Comparison of ENCODE assay signal across 16 mouse cellular contexts in the genomic region with DNA sequence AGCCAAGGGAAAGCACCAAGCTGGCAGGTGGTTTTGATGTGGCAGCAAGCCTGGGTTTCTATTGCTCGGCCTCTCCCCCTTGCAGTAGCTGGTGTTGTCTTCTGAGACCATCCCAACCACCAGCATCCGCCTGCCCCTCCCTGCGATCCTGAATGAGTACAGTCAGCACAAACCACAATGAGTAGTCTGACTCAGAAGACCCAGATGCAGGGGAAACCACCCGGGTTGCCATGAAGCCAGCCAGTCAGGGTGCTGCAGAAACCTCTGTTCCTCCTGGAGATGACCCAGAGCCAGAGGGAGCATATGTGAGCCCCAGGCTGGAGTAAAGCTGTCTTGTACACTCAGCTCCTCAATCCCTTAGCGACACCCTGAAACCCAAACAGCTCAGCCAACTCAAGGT. TPM values are rescaled to one million over a fixed set of nuclear protein-coding genes. Genes with fewer than 3 reads are reported as not detected.
DNase-seq lines count a peak whose midpoint lies in the region; ATAC-seq and TF ChIP-seq lines count a peak whose summit lies in the region.
"Had no signal": no experiment of that assay in that cellular context is flagged by ENCODE, and none has a peak within 500 bp of the region (broad histone marks: within the 10 kb centered on the region; RNA-seq: fewer than 3 reads in every experiment).

No protein-coding gene starts in this region.

- no peak overlapping the region for H3K4me2 ChIP-seq in intestine, embryonic 14.5 days (ENCODE audit: low read length)
- H3K4me2 ChIP-seq in intestine, embryonic 16.5 days (ENCODE audit: low read depth, low read length): no peak overlapping the region

- no peak for TF ChIP-seq CTCF in thymus, adult 2 months (IDR thresholded peaks at IDR 0.05; ENCODE audit: borderline replicate concordance, control insufficient read depth, extremely low read depth, insufficient read depth, low read length, poor library complexity)

- H3K27ac ChIP-seq in intestine, embryonic 14.5 days (ENCODE audit: low read depth): no peak overlapping the region
- H3K27ac ChIP-seq in intestine, embryonic 16.5 days (ENCODE audit: low read length): no peak overlapping the region
- no peak overlapping the region for H3K27ac ChIP-seq in thymus, adult 2 months (ENCODE audit: control insufficient read depth, insufficient read depth, low read length)
- H3K27ac ChIP-seq: heart, adult 2 months; layer of hippocampus, adult 2 months had no signal

- 62% methylated on average over 5 of the region's 5 CpGs for WGBS in intestine, embryonic 14.5 days
- 76% methylated on average over 5 of the region's 5 CpGs for WGBS in intestine, embryonic 16.5 days
- WGBS in thymus, adult 2 months: 8% methylated on average over 5 of the region's 5 CpGs

- no peak for ATAC-seq in intestine, embryonic 14.5 days (replicated peaks; ENCODE audit: low FRiP score, low TSS enrichment, low read depth)
- ATAC-seq in intestine, embryonic 16.5 days: no peak
- ATAC-seq in granulocyte monocyte progenitor cell, adult 5-6 weeks (replicated peaks; ENCODE audit: poor library complexity, severe bottlenecking): peak; percentile 80
- ATAC-seq: hindbrain, embryonic 16.5 days had no signal

- no peak overlapping the region for H3K4me3 ChIP-seq in intestine, embryonic 14.5 days (ENCODE audit: low read depth, low read length)
- no peak overlapping the region for H3K4me3 ChIP-seq in intestine, embryonic 16.5 days (ENCODE audit: low read length)
- H3K4me3 ChIP-seq in thymus, adult 2 months (ENCODE audit: control insufficient read depth, insufficient read depth, low read length): no peak overlapping the region
- H3K4me3 ChIP-seq: heart, adult 2 months; layer of hippocampus, adult 2 months had no signal

- no peaks in the 10 kb centered on the region for H3K9me3 ChIP-seq in intestine, embryonic 14.5 days (ENCODE audit: control insufficient read depth, low read length)
- no peaks in the 10 kb centered on the region for H3K9me3 ChIP-seq in intestine, embryonic 16.5 days (ENCODE audit: control insufficient read depth, low read length)

- H3K9ac ChIP-seq in intestine, embryonic 14.5 days (ENCODE audit: low read length): no peak overlapping the region
- H3K9ac ChIP-seq in intestine, embryonic 16.5 days (ENCODE audit: low read depth, low read length): no peak overlapping the region

- TF ChIP-seq POLR2A in thymus, adult 2 months (IDR thresholded peaks at IDR 0.05; ENCODE audit: control insufficient read depth, extremely low read depth, insufficient read depth, low read length, poor library complexity): no peak

- DNase-seq in intestine, embryonic 14.5 days (ENCODE audit: low spot score): peak; percentile 48
- DNase-seq in CD4-positive, CD25-positive, alpha-beta regulatory T cell, adult 2 months (ENCODE audit: low read depth, low spot score): peak; percentile 81
- peak; percentile 71 for DNase-seq in thymus, adult 2 months
- DNase-seq in frontal cortex, adult 2 months (ENCODE audit: extremely low spot score in 1 of 2, low spot score in 1 of 2): no peak
- DNase-seq in gastrocnemius, adult 8-10 months (ENCODE audit: low spot score in 2 of 2): no peak
- no peak for DNase-seq in adrenal gland, adult 18-20 months (ENCODE audit: low spot score in 2 of 2)
- DNase-seq: cerebellum, postnatal 36 days; lung, postnatal 14 days had no signal

- no peaks in the 10 kb centered on the region for H3K27me3 ChIP-seq in intestine, embryonic 14.5 days (replicated peaks; ENCODE audit: control insufficient read depth, insufficient read depth, low read length)
- H3K27me3 ChIP-seq in intestine, embryonic 16.5 days (replicated peaks; ENCODE audit: control insufficient read depth, insufficient read depth, low read length): no peaks in the 10 kb centered on the region
- H3K27me3 ChIP-seq in thymus, adult 2 months (ENCODE audit: control insufficient read depth, insufficient read depth, low read length): no peaks in the 10 kb centered on the region

- H3K36me3 ChIP-seq in intestine, embryonic 14.5 days (ENCODE audit: control insufficient read depth, insufficient read depth, low read length): no peaks in the 10 kb centered on the region
- no peaks in the 10 kb centered on the region for H3K36me3 ChIP-seq in intestine, embryonic 16.5 days (ENCODE audit: control insufficient read depth, insufficient read depth, low read length)
- no peaks in the 10 kb centered on the region for H3K36me3 ChIP-seq in thymus, adult 2 months (ENCODE audit: control insufficient read depth, insufficient read depth, low read length)
- H3K36me3 ChIP-seq: G1E had no signal

- H3K4me1 ChIP-seq in intestine, embryonic 14.5 days (replicated peaks; ENCODE audit: control insufficient read depth, insufficient read depth, low read length): no peaks in the 10 kb centered on the region
- no peaks in the 10 kb centered on the region for H3K4me1 ChIP-seq in intestine, embryonic 16.5 days (ENCODE audit: control insufficient read depth, insufficient read depth, low read length)
- H3K4me1 ChIP-seq in thymus, adult 2 months (replicated peaks; ENCODE audit: control insufficient read depth, insufficient read depth, low read length): peaks cover 12% of the 10 kb centered on the region

RNA-seq across cellular contexts. Expression of a gene that starts 5.3 kb away (rescaled TPM):
- polyA plus RNA-seq in intestine, embryonic 14.5 days (2014; fragmentation: Nextera tagmentation; extraction: Ambion mirVana): not detected in 2 replicates
- polyA plus RNA-seq in intestine, embryonic 16.5 days (2015; fragmentation: Nextera tagmentation; extraction: Ambion mirVana): not detected in 2 replicates
- total RNA-seq in granulocyte monocyte progenitor cell, adult 5-6 weeks (2014; fragmentation: Nextera tagmentation): not detected in 2 replicates
- not detected in 2 replicates for total RNA-seq in granulocyte monocyte progenitor cell, adult 5-6 weeks (2017)
- polyA plus RNA-seq in thymus, adult 2 months (2012; rRNA removed): 1.1 and 1.6 TPM in 2 replicates
- not detected in 2 replicates for polyA plus RNA-seq in frontal cortex, adult 2 months (2012; rRNA removed)
- not detected for total RNA-seq in gastrocnemius, adult 8-10 months (2022)
- not detected for total RNA-seq in adrenal gland, adult 18-20 months (2021)
- total RNA-seq: G1E; heart, adult 2 months; layer of hippocampus, adult 2 months had no signal
- polyA plus RNA-seq: G1E; heart, adult 2 months; hindbrain, embryonic 16.5 days; limb, embryonic 14.5 days; neural tube, embryonic 14.5 days had no signal

RNA-seq across cellular contexts. Expression of a gene that starts 38.6 kb away (rescaled TPM):
- 0.05 TPM in 2 replicates for polyA plus RNA-seq in intestine, embryonic 14.5 days (2014; fragmentation: Nextera tagmentation; extraction: Ambion mirVana)
- polyA plus RNA-seq in intestine, embryonic 16.5 days (2015; fragmentation: Nextera tagmentation; extraction: Ambion mirVana): 0.06 TPM in 1 of 2 replicates, not detected in the other
- total RNA-seq in granulocyte monocyte progenitor cell, adult 5-6 weeks (2014; fragmentation: Nextera tagmentation): not detected in 2 replicates
- total RNA-seq in granulocyte monocyte progenitor cell, adult 5-6 weeks (2017): not detected in 2 replicates
- polyA plus RNA-seq in thymus, adult 2 months (2012; rRNA removed): 0.31 and 0.43 TPM in 2 replicates
- 0.04 TPM in 2 replicates for polyA plus RNA-seq in frontal cortex, adult 2 months (2012; rRNA removed)
- under 1 TPM in 1 of 4 experiments, not detected in 3; 0.11 TPM for total RNA-seq in gastrocnemius, adult 8-10 months (2022)
- 1 to 10 TPM; 2.4 to 5.9 TPM for total RNA-seq in adrenal gland, adult 18-20 months (2021)
- total RNA-seq: layer of hippocampus, adult 2 months had no signal
- polyA plus RNA-seq: G1E; neural tube, embryonic 14.5 days had no signal

RNA-seq across cellular contexts. Expression of a gene that starts 45.5 kb away (rescaled TPM):
- polyA plus RNA-seq in intestine, embryonic 14.5 days (2014; fragmentation: Nextera tagmentation; extraction: Ambion mirVana): 3.2 and 3.8 TPM in 2 replicates
- polyA plus RNA-seq in intestine, embryonic 16.5 days (2015; fragmentation: Nextera tagmentation; extraction: Ambion mirVana): 1.6 and 2.1 TPM in 2 replicates
- 1.3 TPM in 1 of 2 replicates, not detected in the other for total RNA-seq in granulocyte monocyte progenitor cell, adult 5-6 weeks (2014; fragmentation: Nextera tagmentation)
- 0.22 and 0.57 TPM in 2 replicates for total RNA-seq in granulocyte monocyte progenitor cell, adult 5-6 weeks (2017)
- polyA plus RNA-seq in thymus, adult 2 months (2012; rRNA removed): 0.40 and 0.71 TPM in 2 replicates
- polyA plus RNA-seq in frontal cortex, adult 2 months (2012; rRNA removed): 4.6 and 5.8 TPM in 2 replicates
- under 1 TPM in 2 of 4 experiments, not detected in 2; 0.24 to 0.29 TPM for total RNA-seq in gastrocnemius, adult 8-10 months (2022)
- 1 to 10 TPM; 2.8 to 5.4 TPM for total RNA-seq in adrenal gland, adult 18-20 months (2021)
- polyA plus RNA-seq: G1E had no signal

RNA-seq across cellular contexts. Expression of a gene that starts 50.4 kb away (rescaled TPM):
- not detected in 2 replicates for polyA plus RNA-seq in intestine, embryonic 14.5 days (2014; fragmentation: Nextera tagmentation; extraction: Ambion mirVana)
- not detected in 2 replicates for polyA plus RNA-seq in intestine, embryonic 16.5 days (2015; fragmentation: Nextera tagmentation; extraction: Ambion mirVana)
- not detected in 2 replicates for total RNA-seq in granulocyte monocyte progenitor cell, adult 5-6 weeks (2014; fragmentation: Nextera tagmentation)
- total RNA-seq in granulocyte monocyte progenitor cell, adult 5-6 weeks (2017): not detected in 2 replicates
- not detected in 2 replicates for polyA plus RNA-seq in thymus, adult 2 months (2012; rRNA removed)
- polyA plus RNA-seq in frontal cortex, adult 2 months (2012; rRNA removed): not detected in 2 replicates
- not detected for total RNA-seq in gastrocnemius, adult 8-10 months (2022)
- not detected for total RNA-seq in adrenal gland, adult 18-20 months (2021)
- total RNA-seq: heart, adult 2 months; layer of hippocampus, adult 2 months had no signal
- polyA plus RNA-seq: G1E; heart, adult 2 months; hindbrain, embryonic 16.5 days; neural tube, embryonic 14.5 days had no signal

Comparison
In these comparisons a context has a peak if more than half of its experiments do, and no peak if none do; other contexts are left out.
1. DNase-seq: peak in intestine, embryonic 14.5 days (single experiment), CD4-positive, CD25-positive, alpha-beta regulatory T cell, adult 2 months (single experiment) and thymus, adult 2 months (single experiment); none in frontal cortex, adult 2 months (0 of 2), gastrocnemius, adult 8-10 months (0 of 2) and adrenal gland, adult 18-20 months (0 of 2).